Mouse (Mus musculus): ENCODE measurements at regions not wholly inside any gene's neighbourhood (a gene's known extent, or its start where the extent isn't known, plus 50 kb on each side); places are given as distances from the start of the nearest gene placed in this dataset.

DNA sequence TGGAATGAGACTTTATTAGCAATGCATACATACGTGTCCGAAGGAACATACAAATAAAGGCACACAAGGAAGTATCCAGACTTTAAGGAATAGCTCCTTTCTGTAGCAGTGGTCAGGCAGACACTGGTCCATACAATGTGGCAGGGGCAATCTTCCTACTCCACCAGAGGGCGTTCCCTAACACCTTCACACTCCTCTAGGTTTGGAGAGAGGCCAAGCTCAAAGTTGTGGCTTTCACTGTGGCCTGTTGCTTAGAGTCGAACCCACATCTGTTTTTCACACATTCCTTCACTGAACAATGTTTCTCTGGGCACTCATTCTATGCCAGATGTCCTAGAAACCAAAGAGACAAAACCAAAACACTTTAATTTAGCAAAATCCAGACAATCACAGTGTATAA lies 178.4 kb upstream of the Ttc29 start:
- Histone ChIP-seq H3K27me3 (ENCODE audit: control insufficient read depth, insufficient read depth, low read length) (no peaks in the 10 kb centered on the region), H3K9ac (ENCODE audit: low read depth, low read length) (no peak overlapping the region), H3K9me3 (ENCODE audit: control insufficient read depth, low read length) (no peaks in the 10 kb centered on the region), H3K36me3 (ENCODE audit: control insufficient read depth, insufficient read depth, low read length) (no peaks in the 10 kb centered on the region), H3K4me2 (replicated peaks; ENCODE audit: low read depth, low read length) (no peak overlapping the region), H3K27ac (ENCODE audit: low read depth, low read length) (no peak overlapping the region), H3K4me3 (ENCODE audit: low read length) (no peak overlapping the region), H3K4me1 (ENCODE audit: control insufficient read depth, insufficient read depth, low read length) (no peaks in the 10 kb centered on the region)
- 83% methylated on average over 4 of the region's 4 CpGs for WGBS
- ATAC-seq (ENCODE audit: low FRiP score, low TSS enrichment), result no peak

DNA sequence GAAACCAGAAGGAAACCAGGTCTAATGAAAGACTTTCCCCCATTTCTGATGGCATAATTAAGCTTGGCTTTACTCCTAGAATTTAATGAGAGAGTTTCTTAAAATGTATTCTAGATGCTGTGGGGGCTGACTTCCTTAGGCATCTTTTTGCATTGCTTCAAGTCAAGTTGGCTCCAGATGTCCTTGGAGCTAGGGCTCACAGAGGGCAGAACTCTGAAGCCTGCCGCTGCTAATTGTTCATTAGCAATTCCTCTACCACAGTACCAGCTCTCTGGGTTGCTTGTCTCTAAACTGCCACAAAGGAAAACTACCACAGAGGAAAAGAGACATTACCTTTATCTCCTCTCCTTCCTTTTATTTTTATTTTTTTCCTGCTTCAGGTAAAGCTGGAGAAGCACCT lies 175.9 kb upstream of the Ttc29 start:
- 68% methylated on average over 1 of the region's 1 CpGs for WGBS
- Histone ChIP-seq H3K4me3 (ENCODE audit: low read length) (no peak overlapping the region), H3K4me1 (ENCODE audit: control insufficient read depth, insufficient read depth, low read length) (no peaks in the 10 kb centered on the region), H3K27ac (ENCODE audit: low read depth, low read length) (no peak overlapping the region), H3K9me3 (ENCODE audit: control insufficient read depth, low read length) (no peaks in the 10 kb centered on the region), H3K27me3 (ENCODE audit: control insufficient read depth, insufficient read depth, low read length) (no peaks in the 10 kb centered on the region), H3K4me2 (replicated peaks; ENCODE audit: low read depth, low read length) (no peak overlapping the region), H3K36me3 (ENCODE audit: control insufficient read depth, insufficient read depth, low read length) (no peaks in the 10 kb centered on the region), H3K9ac (ENCODE audit: low read depth, low read length) (no peak overlapping the region)
- no peak for ATAC-seq (ENCODE audit: low FRiP score, low TSS enrichment)

DNA sequence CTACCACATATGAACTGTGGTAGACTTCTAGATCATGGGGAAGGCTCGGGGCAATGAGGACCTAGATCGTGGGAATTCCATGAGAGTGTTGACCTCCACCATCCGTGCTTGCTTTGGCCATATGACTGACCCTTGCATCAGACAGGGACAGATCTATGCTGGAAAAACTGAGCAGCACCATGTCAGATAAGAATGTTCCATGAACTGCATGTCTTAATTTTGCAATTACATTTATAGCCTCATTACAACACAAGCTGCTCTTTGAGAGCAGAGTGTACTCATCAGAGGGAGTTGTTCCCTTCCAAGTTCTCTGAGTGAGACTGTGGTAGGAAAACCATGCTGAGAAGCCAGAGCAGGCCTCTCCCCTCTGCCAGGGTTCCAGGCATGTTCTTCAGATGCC lies 166.4 kb upstream of the Ttc29 start:
- no peak for ATAC-seq (ENCODE audit: low FRiP score, low TSS enrichment)
- Histone ChIP-seq H3K4me3 (ENCODE audit: low read length) (no peak overlapping the region), H3K27me3 (ENCODE audit: control insufficient read depth, insufficient read depth, low read length) (no peaks in the 10 kb centered on the region), H3K4me2 (replicated peaks; ENCODE audit: low read depth, low read length) (no peak overlapping the region), H3K36me3 (ENCODE audit: control insufficient read depth, insufficient read depth, low read length) (no peaks in the 10 kb centered on the region), H3K27ac (ENCODE audit: low read depth, low read length) (no peak overlapping the region), H3K4me1 (ENCODE audit: control insufficient read depth, insufficient read depth, low read length) (no peaks in the 10 kb centered on the region), H3K9ac (ENCODE audit: low read depth, low read length) (no peak overlapping the region), H3K9me3 (ENCODE audit: control insufficient read depth, low read length) (0 out of 2 replicates have a peak, but pooled peaks cover 4% of the 10 kb centered on the region)
- 89% methylated on average over 3 of the region's 3 CpGs for WGBS

DNA sequence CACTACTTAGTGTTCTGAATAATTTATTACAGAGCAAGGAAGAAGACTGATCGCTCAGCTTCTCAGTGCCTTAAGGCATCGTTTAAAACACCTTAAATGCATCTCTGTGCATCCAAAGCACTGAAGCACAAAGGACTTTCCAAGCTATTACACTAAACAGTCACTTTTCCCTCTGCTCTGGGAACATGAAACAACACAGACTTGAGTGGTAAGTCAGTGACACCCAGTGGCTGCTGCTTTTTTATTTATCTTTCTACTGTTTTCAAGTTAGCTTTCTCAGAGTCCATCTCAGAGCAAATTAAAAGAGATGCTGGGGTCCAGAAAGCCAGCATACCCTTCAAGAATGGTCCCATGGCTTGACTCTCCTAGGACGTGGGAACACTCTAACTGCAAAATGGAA lies 162.3 kb upstream of the Ttc29 start:
- Histone ChIP-seq H3K4me3 (ENCODE audit: low read length) (no peak overlapping the region), H3K27me3 (ENCODE audit: control insufficient read depth, insufficient read depth, low read length) (no peaks in the 10 kb centered on the region), H3K36me3 (ENCODE audit: control insufficient read depth, insufficient read depth, low read length) (no peaks in the 10 kb centered on the region), H3K4me2 (replicated peaks; ENCODE audit: low read depth, low read length) (no peak overlapping the region), H3K9ac (ENCODE audit: low read depth, low read length) (no peak overlapping the region), H3K9me3 (ENCODE audit: control insufficient read depth, low read length) (0 out of 2 replicates have a peak, but pooled peaks cover 3% of the 10 kb centered on the region), H3K4me1 (ENCODE audit: control insufficient read depth, insufficient read depth, low read length) (0 out of 2 replicates have a peak, but pooled peaks cover 6% of the 10 kb centered on the region), H3K27ac (ENCODE audit: low read depth, low read length) (no peak overlapping the region)
- no peak for ATAC-seq (ENCODE audit: low FRiP score, low TSS enrichment)
- 67% methylated on average over 3 of the region's 3 CpGs for WGBS

DNA sequence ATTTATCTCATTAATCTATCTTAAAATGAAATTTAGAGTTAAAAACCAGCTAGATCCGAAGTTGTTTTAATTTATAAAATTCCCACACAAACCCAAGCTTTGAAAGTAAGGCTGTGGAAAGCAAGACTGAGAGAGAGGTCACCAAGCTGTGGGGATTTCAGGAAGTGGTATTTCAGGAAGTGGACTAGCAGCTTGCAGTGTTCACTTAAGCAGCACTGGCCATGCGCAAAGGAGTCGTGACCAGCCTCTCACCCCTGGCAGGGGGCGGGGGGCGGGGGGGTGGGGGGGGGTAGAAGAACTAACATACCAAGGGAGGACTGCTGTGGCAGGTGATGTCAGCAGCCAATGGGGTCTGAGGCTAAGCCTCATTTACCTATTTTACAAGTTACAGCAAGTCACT lies 158.7 kb upstream of the Ttc29 start:
- peak; percentile 88 for ATAC-seq (ENCODE audit: low FRiP score, low TSS enrichment)
- WGBS, result 15% methylated on average over 5 of the region's 5 CpGs
- Histone ChIP-seq H3K27ac (ENCODE audit: low read depth, low read length) (no peak overlapping the region), H3K4me1 (ENCODE audit: control insufficient read depth, insufficient read depth, low read length) (0 out of 2 replicates have a peak, but pooled peaks cover 6% of the 10 kb centered on the region), H3K4me3 (ENCODE audit: low read length) (no peak overlapping the region), H3K4me2 (replicated peaks; ENCODE audit: low read depth, low read length) (peak overlapping the region; percentile 17), H3K9me3 (ENCODE audit: control insufficient read depth, low read length) (no peaks in the 10 kb centered on the region), H3K27me3 (ENCODE audit: control insufficient read depth, insufficient read depth, low read length) (no peaks in the 10 kb centered on the region), H3K9ac (ENCODE audit: low read depth, low read length) (no peak overlapping the region), H3K36me3 (ENCODE audit: control insufficient read depth, insufficient read depth, low read length) (no peaks in the 10 kb centered on the region)

DNA sequence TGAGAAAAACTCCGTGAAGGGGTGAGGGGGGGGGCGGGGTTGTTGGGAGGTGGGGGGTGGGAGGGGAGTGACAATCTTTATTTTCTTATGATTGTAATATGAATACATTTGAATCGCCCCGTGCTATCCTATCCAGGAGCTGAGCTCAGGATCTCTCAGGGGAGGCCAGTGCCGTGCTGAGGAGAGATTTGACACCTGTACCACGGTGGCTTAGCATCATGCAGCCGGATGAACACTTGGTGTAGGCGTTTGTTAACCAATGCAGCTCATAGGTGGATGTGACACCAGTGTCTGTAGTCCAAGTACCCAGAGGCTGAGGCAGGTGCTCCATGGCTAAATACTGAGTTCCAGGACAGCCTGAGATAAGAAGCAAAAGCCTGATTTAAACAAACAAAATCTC lies 158.2 kb upstream of the Ttc29 start:
- Histone ChIP-seq H3K4me1 (ENCODE audit: control insufficient read depth, insufficient read depth, low read length) (0 out of 2 replicates have a peak, but pooled peaks cover 6% of the 10 kb centered on the region), H3K27me3 (ENCODE audit: control insufficient read depth, insufficient read depth, low read length) (no peaks in the 10 kb centered on the region), H3K36me3 (ENCODE audit: control insufficient read depth, insufficient read depth, low read length) (no peaks in the 10 kb centered on the region), H3K27ac (ENCODE audit: low read depth, low read length) (no peak overlapping the region), H3K4me2 (replicated peaks; ENCODE audit: low read depth, low read length) (peak overlapping the region; percentile 17; the same call in 1 of the 2 replicates), H3K4me3 (ENCODE audit: low read length) (no peak overlapping the region), H3K9ac (ENCODE audit: low read depth, low read length) (no peak overlapping the region), H3K9me3 (ENCODE audit: control insufficient read depth, low read length) (no peaks in the 10 kb centered on the region)
- ATAC-seq (ENCODE audit: low FRiP score, low TSS enrichment), result peak; percentile 38; the same call in 1 of the 2 replicates
- 7% methylated on average over 8 of the region's 8 CpGs for WGBS

DNA sequence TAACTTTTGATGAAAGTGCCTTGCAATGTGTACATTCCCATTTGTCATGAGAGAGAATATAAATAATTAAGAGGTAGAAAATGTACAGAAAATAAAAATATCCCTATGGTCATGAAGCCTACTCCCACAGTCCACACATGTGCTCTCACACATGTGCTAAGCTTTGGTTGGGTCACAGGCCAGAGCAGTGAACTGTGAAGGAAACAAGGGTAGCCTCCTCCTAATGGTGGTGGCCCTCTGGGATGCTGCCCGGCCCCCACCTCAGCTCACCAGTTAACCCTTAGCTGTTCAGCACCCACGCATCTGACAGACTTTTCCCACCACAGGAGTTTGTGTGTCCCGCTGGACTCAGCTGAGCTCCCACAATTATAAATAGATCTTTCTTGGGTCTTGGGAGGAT lies 157.6 kb upstream of the Ttc29 start:
- Histone ChIP-seq H3K4me1 (ENCODE audit: control insufficient read depth, insufficient read depth, low read length) (0 out of 2 replicates have a peak, but pooled peaks cover 6% of the 10 kb centered on the region), H3K9me3 (ENCODE audit: control insufficient read depth, low read length) (no peaks in the 10 kb centered on the region), H3K27ac (ENCODE audit: low read depth, low read length) (no peak overlapping the region), H3K4me2 (replicated peaks; ENCODE audit: low read depth, low read length) (no peak overlapping the region), H3K36me3 (ENCODE audit: control insufficient read depth, insufficient read depth, low read length) (no peaks in the 10 kb centered on the region), H3K27me3 (ENCODE audit: control insufficient read depth, insufficient read depth, low read length) (no peaks in the 10 kb centered on the region), H3K4me3 (ENCODE audit: low read length) (no peak overlapping the region), H3K9ac (ENCODE audit: low read depth, low read length) (no peak overlapping the region)
- ATAC-seq (ENCODE audit: low FRiP score, low TSS enrichment), result no peak
- WGBS, result 52% methylated on average over 3 of the region's 3 CpGs

DNA sequence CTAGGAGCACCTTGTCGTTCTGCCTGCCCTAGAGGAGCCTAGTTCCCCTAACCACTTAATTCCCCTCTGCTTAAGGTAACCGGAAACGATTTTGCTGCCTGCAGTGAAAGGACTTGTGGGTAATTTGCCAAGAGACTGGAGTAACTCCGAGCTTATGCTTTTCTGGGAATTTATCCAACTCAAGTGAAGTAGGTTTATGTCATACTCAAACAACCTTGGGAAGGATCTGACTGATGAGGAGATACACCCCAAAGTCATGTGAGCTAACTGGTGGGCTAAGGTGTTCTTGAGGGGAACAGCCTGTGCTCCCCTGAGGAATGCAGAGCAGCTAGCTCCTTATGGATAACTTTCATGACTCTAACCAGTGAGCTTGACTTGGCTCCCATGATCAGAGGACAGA lies 155.7 kb upstream of the Ttc29 start:
- ATAC-seq (ENCODE audit: low FRiP score, low TSS enrichment), result no peak
- Histone ChIP-seq H3K9ac (ENCODE audit: low read depth, low read length) (no peak overlapping the region), H3K36me3 (ENCODE audit: control insufficient read depth, insufficient read depth, low read length) (no peaks in the 10 kb centered on the region), H3K4me1 (ENCODE audit: control insufficient read depth, insufficient read depth, low read length) (0 out of 2 replicates have a peak, but pooled peaks cover 6% of the 10 kb centered on the region), H3K27me3 (ENCODE audit: control insufficient read depth, insufficient read depth, low read length) (no peaks in the 10 kb centered on the region), H3K9me3 (ENCODE audit: control insufficient read depth, low read length) (no peaks in the 10 kb centered on the region), H3K27ac (ENCODE audit: low read depth, low read length) (no peak overlapping the region), H3K4me2 (replicated peaks; ENCODE audit: low read depth, low read length) (no peak overlapping the region), H3K4me3 (ENCODE audit: low read length) (no peak overlapping the region)
- WGBS, result 78% methylated on average over 4 of the region's 4 CpGs

DNA sequence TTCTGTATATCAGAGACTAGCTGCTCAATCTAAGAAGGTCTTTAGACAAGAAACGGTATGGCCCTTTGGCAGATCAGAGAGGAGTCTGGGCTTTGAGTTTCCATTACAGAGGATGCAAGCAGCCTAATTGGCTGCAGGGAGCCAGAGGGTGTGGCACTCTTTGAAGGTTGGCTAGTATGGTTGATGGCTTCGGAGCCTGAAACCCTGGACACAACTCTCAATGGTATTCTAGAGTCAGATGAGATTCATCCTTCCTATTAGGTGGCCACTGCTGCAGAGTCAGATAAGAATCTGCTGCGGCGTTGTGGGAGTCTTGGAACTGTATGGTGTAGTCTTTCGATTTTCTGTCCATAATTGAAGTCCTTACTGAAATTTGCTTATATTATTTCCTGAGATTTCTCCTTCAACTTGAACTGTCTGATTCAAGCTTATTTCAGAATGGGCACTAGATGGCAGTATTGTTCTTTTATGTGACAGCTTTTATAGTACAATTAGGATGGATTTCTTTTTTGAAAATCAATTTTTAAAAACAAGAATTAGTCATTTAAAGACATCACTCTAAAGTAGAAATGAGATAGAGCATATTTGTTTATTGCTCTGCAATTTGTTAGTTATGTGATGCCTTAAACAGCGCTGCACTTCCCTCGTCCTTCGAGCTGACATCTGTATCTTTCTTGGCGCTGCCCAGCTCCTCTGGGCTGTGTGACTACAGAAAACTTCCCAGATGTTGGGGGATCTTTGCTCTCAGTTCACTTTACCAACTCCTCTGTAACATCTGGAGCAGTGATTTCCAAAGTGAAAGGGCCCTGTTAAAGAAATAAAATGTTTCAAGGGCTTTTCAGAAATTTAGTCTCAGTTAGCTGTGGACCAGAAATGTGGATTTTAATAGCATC lies 151.0 kb upstream of the Ttc29 start:
- WGBS, result 53% methylated on average over 9 of the region's 9 CpGs
- no peak overlapping the region for H3K4me2 ChIP-seq (replicated peaks; ENCODE audit: low read depth, low read length)
- H3K9me3 ChIP-seq (ENCODE audit: control insufficient read depth, low read length), result no peaks in the 10 kb centered on the region
- ATAC-seq (ENCODE audit: low FRiP score, low TSS enrichment), result no peak
- H3K4me3 ChIP-seq (ENCODE audit: low read length), result no peak overlapping the region
- no peaks in the 10 kb centered on the region for H3K36me3 ChIP-seq (ENCODE audit: control insufficient read depth, insufficient read depth, low read length)
- no peak overlapping the region for H3K9ac ChIP-seq (ENCODE audit: low read depth, low read length)
- H3K27me3 ChIP-seq (ENCODE audit: control insufficient read depth, insufficient read depth, low read length), result no peaks in the 10 kb centered on the region; the same call in 1 of the 2 replicates
- H3K27ac ChIP-seq (ENCODE audit: low read depth, low read length), result no peak overlapping the region
- no peaks in the 10 kb centered on the region for H3K4me1 ChIP-seq (ENCODE audit: control insufficient read depth, insufficient read depth, low read length)

Data from kidney, embryonic 14.5 days (tissue).